Mouse (Mus musculus): Measurements from ENCODE around the gene C530008M17Rik. TPM values are rescaled to one million over a fixed set of nuclear protein-coding genes. Genes with fewer than 3 reads are reported as not detected.

The C530008M17Rik gene
- total and polyA plus RNA-seq, 3 experiments, result 0.04 to 0.44 TPM; not detected in 1

DNA sequence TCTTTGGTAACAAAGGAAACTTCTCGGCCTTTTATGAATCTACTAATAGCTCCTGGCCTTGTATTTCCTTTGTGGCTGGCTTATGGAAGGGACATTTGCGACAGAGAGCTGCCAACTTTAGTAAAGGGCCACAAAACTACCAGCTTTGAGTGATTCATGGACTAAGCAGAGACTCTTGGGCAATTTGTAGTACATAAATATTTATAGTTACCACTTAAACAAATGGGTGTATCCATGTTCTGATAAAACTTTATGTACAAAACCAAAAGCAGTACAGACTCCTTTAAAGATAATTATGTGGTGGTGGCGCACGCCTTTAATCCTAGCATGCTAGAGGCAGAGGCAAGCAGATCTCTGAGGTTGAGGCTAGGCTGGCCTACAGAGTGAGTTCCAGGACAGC, 133.6 kb downstream of the C530008M17Rik start:
- H3K9ac ChIP-seq (ENCODE audit: insufficient read depth, low read depth), result no peak overlapping the region
- H3K79me2 ChIP-seq (replicated peaks; ENCODE audit: control insufficient read depth, extremely low read depth, insufficient read depth, poor library complexity, severe bottlenecking), result no peaks in the 10 kb centered on the region
- no peaks in the 10 kb centered on the region for H3K27me3 ChIP-seq (replicated peaks)
- no peak for DNase-seq (ENCODE audit: extremely low read depth)
- no peaks in the 10 kb centered on the region for H3K36me3 ChIP-seq (replicated peaks in 1 of 2; ENCODE audit: control insufficient read depth in 1 of 2, insufficient read depth in 1 of 2, low read length in 1 of 2)
- in situ Hi-C loops (cut with MboI; ENCODE audit: low pct_ligation_motif_present, low pct_unique_long_range_greater_than_20kb, low sequenced_read_pairs) (no loop called here), dilution Hi-C loops (cut with MboI; ENCODE audit: extremely low pct_ligation_motif_present, extremely low pct_unique_long_range_greater_than_20kb, low sequenced_read_pairs) (no loop called here)
- no peaks in the 10 kb centered on the region for H3K4me1 ChIP-seq (ENCODE audit: control insufficient read depth in 1 of 2, insufficient read depth in 2 of 2)
- H3K4me3 ChIP-seq (replicated peaks in 1 of 3; ENCODE audit: low read depth in 2 of 3, low read length in 2 of 3, poor library complexity in 1 of 3), result no peak overlapping the region
- H3K27ac ChIP-seq (ENCODE audit: insufficient read depth, low read depth), result no peak overlapping the region
- TF ChIP-seq GABPA (IDR thresholded peaks at IDR 0.05; ENCODE audit: insufficient replicate concordance, low read depth, low read length) (no peak), ZC3H11A (IDR thresholded peaks at IDR 0.05; ENCODE audit: low read depth, low read length) (no peak), POLR2AphosphoS2 (IDR thresholded peaks at IDR 0.05; ENCODE audit: low read depth, low read length) (no peak)
- no peak overlapping the region for H3K4me2 ChIP-seq (ENCODE audit: insufficient read depth, low read depth, poor library complexity, severe bottlenecking)
- H3K9me3 ChIP-seq (replicated peaks; ENCODE audit: low read length), result no peaks in the 10 kb centered on the region

DNA sequence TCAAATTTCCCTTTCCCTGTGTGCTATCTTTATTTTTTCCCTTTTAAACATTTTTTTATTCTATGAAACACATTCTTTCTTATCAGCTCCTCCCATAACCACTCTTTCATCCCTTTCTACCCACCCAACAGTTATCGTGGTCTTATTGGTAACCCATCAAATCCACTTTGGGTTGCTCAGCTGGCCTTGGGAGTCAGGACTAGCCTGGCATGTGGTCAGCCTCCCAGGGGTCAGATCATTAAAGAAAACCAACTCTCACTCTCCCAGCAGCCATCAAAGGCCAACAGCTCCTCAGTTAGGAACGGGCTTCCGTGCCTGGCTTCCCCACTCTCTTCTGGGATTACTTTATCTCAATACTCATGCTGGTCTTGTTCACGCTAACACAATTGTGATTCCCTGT, 135.0 kb downstream of the C530008M17Rik start:
- no peak for DNase-seq (ENCODE audit: extremely low read depth)
- TF ChIP-seq ZC3H11A (IDR thresholded peaks at IDR 0.05; ENCODE audit: low read depth, low read length) (no peak), UBTF (IDR thresholded peaks at IDR 0.05; ENCODE audit: low read depth, low read length) (no peak), USF1 (IDR thresholded peaks at IDR 0.05; ENCODE audit: low read depth, low read length) (no peak), SIN3A (IDR thresholded peaks at IDR 0.05; ENCODE audit: low read length) (no peak), MAX (IDR thresholded peaks at IDR 0.05; ENCODE audit: low read length) (no peak)
- Histone ChIP-seq H3K9ac (ENCODE audit: insufficient read depth, low read depth) (no peak overlapping the region), H3K4me3 (replicated peaks in 1 of 3; ENCODE audit: low read depth in 2 of 3, low read length in 2 of 3, poor library complexity in 1 of 3) (no peak overlapping the region), H3K79me2 (replicated peaks; ENCODE audit: control insufficient read depth, extremely low read depth, insufficient read depth, poor library complexity, severe bottlenecking) (no peaks in the 10 kb centered on the region), H3K4me2 (ENCODE audit: insufficient read depth, low read depth, poor library complexity, severe bottlenecking) (no peak overlapping the region), H3K9me3 (replicated peaks; ENCODE audit: low read length) (no peaks in the 10 kb centered on the region), H3K4me1 (ENCODE audit: control insufficient read depth in 1 of 2, insufficient read depth in 2 of 2) (no peaks in the 10 kb centered on the region), H3K36me3 (replicated peaks in 1 of 2; ENCODE audit: control insufficient read depth in 1 of 2, insufficient read depth in 1 of 2, low read length in 1 of 2) (no peaks in the 10 kb centered on the region), H3K27me3 (replicated peaks) (no peaks in the 10 kb centered on the region), H3K27ac (ENCODE audit: insufficient read depth, low read depth) (no peak overlapping the region)
- dilution Hi-C loops (cut with MboI; ENCODE audit: extremely low pct_ligation_motif_present, extremely low pct_unique_long_range_greater_than_20kb, low sequenced_read_pairs) (no loop called here), in situ Hi-C loops (cut with MboI; ENCODE audit: low pct_ligation_motif_present, low pct_unique_long_range_greater_than_20kb, low sequenced_read_pairs) (no loop called here)

DNA sequence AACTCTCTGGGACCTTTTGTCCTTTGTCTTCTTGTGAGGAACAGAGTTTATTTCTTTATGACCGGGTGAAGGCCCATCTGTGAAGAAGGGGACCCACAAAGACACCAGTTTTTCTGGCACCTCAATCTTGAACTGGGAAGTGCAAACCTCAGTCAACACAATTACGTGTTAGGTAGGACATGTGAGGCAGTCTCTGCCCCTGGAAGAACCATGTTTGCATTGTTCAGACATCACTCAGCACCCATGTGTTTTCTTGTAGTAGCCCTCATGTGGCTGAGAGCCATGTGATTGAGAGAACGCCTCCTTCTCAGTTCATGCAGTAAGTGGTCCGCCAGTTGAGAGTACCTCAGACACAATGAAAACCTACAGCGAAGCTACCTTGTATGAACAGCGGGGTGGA, 136.4 kb downstream of the C530008M17Rik start:
- no peak for TF ChIP-seq RAD21 (IDR thresholded peaks at IDR 0.05; ENCODE audit: low read depth, low read length)
- TF ChIP-seq ETS1 (conservative IDR thresholded peaks at IDR 0.05; ENCODE audit: low read depth, low read length), result no peak
- TF ChIP-seq HCFC1 (IDR thresholded peaks at IDR 0.05; ENCODE audit: low read depth, low read length), result no peak
- no peak for TF ChIP-seq ZNF384 (IDR thresholded peaks at IDR 0.05; ENCODE audit: low read depth, low read length)
- TF ChIP-seq ZKSCAN1 (IDR thresholded peaks at IDR 0.05; ENCODE audit: borderline replicate concordance, low read depth, low read length), result no peak
- TF ChIP-seq POLR2AphosphoS2 (IDR thresholded peaks at IDR 0.05; ENCODE audit: low read depth, low read length), result no peak
- no peak for TF ChIP-seq PAX5 (IDR thresholded peaks at IDR 0.05; ENCODE audit: low read length)
- TF ChIP-seq MYC (IDR thresholded peaks at IDR 0.05; ENCODE audit: low read depth, low read length), result no peak
- no peak for TF ChIP-seq EP300 (IDR thresholded peaks at IDR 0.05; ENCODE audit: low read length)
- no peak for TF ChIP-seq ELF1 (IDR thresholded peaks at IDR 0.05; ENCODE audit: low read depth, low read length)
- TF ChIP-seq KAT2A (IDR thresholded peaks at IDR 0.05; ENCODE audit: insufficient replicate concordance, low read length), result no peak
- no peak for TF ChIP-seq POLR2A (IDR thresholded peaks at IDR 0.05; ENCODE audit: low read depth, low read length)
- Histone ChIP-seq H3K4me3 (replicated peaks in 1 of 3; ENCODE audit: low read depth in 2 of 3, low read length in 2 of 3, poor library complexity in 1 of 3) (no peak overlapping the region), H3K79me2 (replicated peaks; ENCODE audit: control insufficient read depth, extremely low read depth, insufficient read depth, poor library complexity, severe bottlenecking) (no peaks in the 10 kb centered on the region), H3K4me1 (ENCODE audit: control insufficient read depth in 1 of 2, insufficient read depth in 2 of 2) (no peaks in the 10 kb centered on the region), H3K4me2 (ENCODE audit: insufficient read depth, low read depth, poor library complexity, severe bottlenecking) (no peak overlapping the region), H3K9me3 (replicated peaks; ENCODE audit: low read length) (no peaks in the 10 kb centered on the region), H3K27ac (ENCODE audit: insufficient read depth, low read depth) (no peak overlapping the region), H3K36me3 (replicated peaks in 1 of 2; ENCODE audit: control insufficient read depth in 1 of 2, insufficient read depth in 1 of 2, low read length in 1 of 2) (no peaks in the 10 kb centered on the region), H3K9ac (ENCODE audit: insufficient read depth, low read depth) (no peak overlapping the region), H3K27me3 (replicated peaks) (no peaks in the 10 kb centered on the region)
- DNase-seq (ENCODE audit: extremely low read depth), result no peak
- in situ Hi-C loops (cut with MboI; ENCODE audit: low pct_ligation_motif_present, low pct_unique_long_range_greater_than_20kb, low sequenced_read_pairs), result no loop called here
- dilution Hi-C loops (cut with MboI; ENCODE audit: extremely low pct_ligation_motif_present, extremely low pct_unique_long_range_greater_than_20kb, low sequenced_read_pairs), result no loop called here

Measured in CH12.LX (cell line).